Comparison of ENCODE assay signal across 8 mouse cellular contexts in genomic region chr3:109732327-109733182, GRCm38 (mm10).
A peak's percentile ranks its signal among the peaks of the same experiment; 100 is the strongest.
DNase-seq lines count a peak whose midpoint lies in the region; ATAC-seq and TF ChIP-seq lines count a peak whose summit lies in the region.

No protein-coding gene starts in this region.

- 43% methylated on average over 10 of the region's 10 CpGs for WGBS in heart, adult 2 months
- 39% methylated on average over 10 of the region's 10 CpGs for WGBS in hindbrain, embryonic 15.5 days
- WGBS in limb, embryonic 11.5 days: 46% methylated on average over 10 of the region's 10 CpGs

- H3K27ac ChIP-seq in heart, adult 2 months: no peak overlapping the region
- H3K27ac ChIP-seq in cortical plate, adult 2 months (ENCODE audit: insufficient read depth, low read length): no peak overlapping the region
- H3K27ac ChIP-seq in hindbrain, embryonic 15.5 days (replicated peaks): 0 out of 2 replicates have a peak overlapping the region, but pooled peaks have one; percentile 42
- H3K27ac ChIP-seq in limb, embryonic 11.5 days (replicated peaks; ENCODE audit: low read depth, low read length): no peak overlapping the region

- no peak overlapping the region for H3K9ac ChIP-seq in heart, adult 2 months (ENCODE audit: low read depth, low read length)
- H3K9ac ChIP-seq in hindbrain, embryonic 15.5 days: no peak overlapping the region
- H3K9ac ChIP-seq in limb, embryonic 11.5 days (ENCODE audit: low read length): no peak overlapping the region

- no peaks in the 10 kb centered on the region; the same call in 1 of the 2 replicates for H3K27me3 ChIP-seq in heart, adult 2 months (ENCODE audit: control insufficient read depth, insufficient read depth, low read length)
- H3K27me3 ChIP-seq in hindbrain, embryonic 15.5 days: no peaks in the 10 kb centered on the region
- no peaks in the 10 kb centered on the region for H3K27me3 ChIP-seq in limb, embryonic 11.5 days (ENCODE audit: control insufficient read depth, insufficient read depth, low read length)

- intact Hi-C loops in heart, adult 2 months (cut with DNase I): no loop called here

- no peak for TF ChIP-seq EP300 in heart, adult 2 months (IDR thresholded peaks at IDR 0.05; ENCODE audit: insufficient read depth, low read depth, low read length)

- H3K79me2 ChIP-seq in heart, adult 2 months (replicated peaks; ENCODE audit: control insufficient read depth, insufficient read depth, low read length): no peaks in the 10 kb centered on the region

- no peak for TF ChIP-seq POLR2A in heart, adult 2 months (IDR thresholded peaks at IDR 0.05; ENCODE audit: insufficient read depth, low read depth, low read length)
- TF ChIP-seq POLR2A in cortical plate, adult 2 months (IDR thresholded peaks at IDR 0.05; ENCODE audit: extremely low read depth, insufficient read depth, low read length): no peak

- H3K36me3 ChIP-seq in heart, adult 2 months (ENCODE audit: control insufficient read depth, insufficient read depth, low read length): no peaks in the 10 kb centered on the region
- H3K36me3 ChIP-seq in hindbrain, embryonic 15.5 days: no peaks in the 10 kb centered on the region
- no peaks in the 10 kb centered on the region for H3K36me3 ChIP-seq in limb, embryonic 11.5 days (ENCODE audit: control insufficient read depth, insufficient read depth, low read length)

- no peaks in the 10 kb centered on the region for H3K9me3 ChIP-seq in hindbrain, embryonic 15.5 days
- H3K9me3 ChIP-seq in limb, embryonic 11.5 days (ENCODE audit: control insufficient read depth, low read length): no peaks in the 10 kb centered on the region

- peak overlapping the region; percentile 23; the same call in 1 of the 2 replicates for H3K4me2 ChIP-seq in hindbrain, embryonic 15.5 days
- no peak overlapping the region for H3K4me2 ChIP-seq in limb, embryonic 11.5 days (ENCODE audit: low read depth, severe bottlenecking)

- peak; percentile 92 for ATAC-seq in hindbrain, embryonic 15.5 days (ENCODE audit: low FRiP score, low read depth)
- peak; percentile 78 for ATAC-seq in limb, embryonic 11.5 days (ENCODE audit: insufficient number of reproducible peaks, low FRiP score, low TSS enrichment, low read depth)

- no peak overlapping the region for H3K4me3 ChIP-seq in heart, adult 2 months
- no peak overlapping the region for H3K4me3 ChIP-seq in cortical plate, adult 2 months (ENCODE audit: insufficient read depth, low read length)
- H3K4me3 ChIP-seq in hindbrain, embryonic 15.5 days: no peak overlapping the region
- H3K4me3 ChIP-seq in limb, embryonic 11.5 days (ENCODE audit: low read depth, low read length): no peak overlapping the region

- peak; percentile 66 for TF ChIP-seq CTCF in heart, adult 2 months (IDR thresholded peaks at IDR 0.05)
- TF ChIP-seq CTCF in cortical plate, adult 2 months (IDR thresholded peaks at IDR 0.05; ENCODE audit: extremely low read depth, insufficient read depth, low read length): peak; percentile 74

- no peaks in the 10 kb centered on the region for H3K4me1 ChIP-seq in heart, adult 2 months (ENCODE audit: control insufficient read depth, insufficient read depth, low read length)
- no peaks in the 10 kb centered on the region for H3K4me1 ChIP-seq in cortical plate, adult 2 months (ENCODE audit: control insufficient read depth, insufficient read depth, low read length)
- peaks cover 15% of the 10 kb centered on the region for H3K4me1 ChIP-seq in hindbrain, embryonic 15.5 days (replicated peaks)
- H3K4me1 ChIP-seq in limb, embryonic 11.5 days (ENCODE audit: control insufficient read depth, insufficient read depth, low read length): no peaks in the 10 kb centered on the region

- DNase-seq in heart, adult 2 months: no peak
- DNase-seq in heart, adult 8-10 months (ENCODE audit: low spot score): no peak
- DNase-seq in CD4-positive, CD25-positive, alpha-beta regulatory T cell, adult 2 months (ENCODE audit: low read depth, low spot score): peak; percentile 42
- peak; percentile 51 for DNase-seq in limb, embryonic 11.5 days (ENCODE audit: low spot score)
- peak; percentile 21 for DNase-seq in skeletal muscle tissue, adult 2 months (ENCODE audit: low read depth, low spot score)
- no peak for DNase-seq in adrenal gland, adult 18-20 months (ENCODE audit: low spot score in 2 of 2)

Comparison
In these comparisons a context has a peak if more than half of its experiments do, and no peak if none do; other contexts are left out.
1. DNase-seq: peak in CD4-positive, CD25-positive, alpha-beta regulatory T cell, adult 2 months (single experiment), limb, embryonic 11.5 days (single experiment) and skeletal muscle tissue, adult 2 months (single experiment); none in heart, adult 2 months (0 of 2), heart, adult 8-10 months (single experiment) and adrenal gland, adult 18-20 months (0 of 2).